Mouse (Mus musculus) MEL (cell line): ENCODE results near the gene Dock1.

Experiments
- CTCF ChIP-seq, 3 experiments: IDR thresholded peaks in 2 of 3; conservative IDR thresholded peaks in 1 of 3; 2 replicates each; pipeline ENCODE4 v1.5.1; 2011 to 2012; ENCODE audit warnings: low read length in 3 of 3, low read depth in 2 of 3, mild to moderate bottlenecking in 2 of 3, improper control_type of control experiment in 1 of 3, inconsistent platforms in 1 of 3, mixed read lengths in 1 of 3, moderate library complexity in 1 of 3; ENCODE audit not compliant: control insufficient read depth in 1 of 3, insufficient read depth in 1 of 3, poor library complexity in 1 of 3, severe bottlenecking in 1 of 3
- EP300 ChIP-seq, 2 experiments: IDR thresholded peaks; 2 replicates each; pipeline ENCODE4 v1.6.1; 2011; ENCODE audit warnings: improper control_type of control experiment in 2 of 2, low read length in 2 of 2, low read depth in 1 of 2, mild to moderate bottlenecking in 1 of 2
- GATA1 ChIP-seq: IDR thresholded peaks from 2 replicates; pipeline ENCODE4 v1.6.1; 2011; ENCODE audit warnings: low read depth, low read length, improper control_type of control experiment
- MXI1 ChIP-seq: IDR thresholded peaks from 2 replicates; pipeline ENCODE4 v1.6.1; 2011; ENCODE audit warnings: mild to moderate bottlenecking, low read depth, low read length, improper control_type of control experiment
- POLR2A ChIP-seq, 2 experiments: IDR thresholded peaks; 2 replicates each; pipeline ENCODE4 v1.6.1; 2011 to 2012; ENCODE audit warnings: low read length in 2 of 2, mild to moderate bottlenecking in 2 of 2, control low read depth in 1 of 2, improper control_type of control experiment in 1 of 2, low read depth in 1 of 2, moderate library complexity in 1 of 2; ENCODE audit not compliant: control insufficient read depth in 1 of 2, insufficient read depth in 1 of 2, poor library complexity in 1 of 2
- POLR2AphosphoS5 ChIP-seq: IDR thresholded peaks from 2 replicates; pipeline ENCODE4 v1.6.1; 2012; ENCODE audit warnings: low read depth, borderline replicate concordance, mild to moderate bottlenecking, inconsistent platforms, low read length, moderate library complexity, mixed read lengths
- ZC3H11A ChIP-seq: IDR thresholded peaks from 2 replicates; pipeline ENCODE4 v1.6.1; 2012; ENCODE audit warnings: low read depth, mild to moderate bottlenecking, inconsistent platforms, low read length, improper control_type of control experiment
- ZNF384 ChIP-seq: IDR thresholded peaks from 2 replicates; pipeline ENCODE4 v1.6.1; 2012; ENCODE audit warnings: low read depth, mild to moderate bottlenecking, inconsistent platforms, low read length, improper control_type of control experiment

DNA sequence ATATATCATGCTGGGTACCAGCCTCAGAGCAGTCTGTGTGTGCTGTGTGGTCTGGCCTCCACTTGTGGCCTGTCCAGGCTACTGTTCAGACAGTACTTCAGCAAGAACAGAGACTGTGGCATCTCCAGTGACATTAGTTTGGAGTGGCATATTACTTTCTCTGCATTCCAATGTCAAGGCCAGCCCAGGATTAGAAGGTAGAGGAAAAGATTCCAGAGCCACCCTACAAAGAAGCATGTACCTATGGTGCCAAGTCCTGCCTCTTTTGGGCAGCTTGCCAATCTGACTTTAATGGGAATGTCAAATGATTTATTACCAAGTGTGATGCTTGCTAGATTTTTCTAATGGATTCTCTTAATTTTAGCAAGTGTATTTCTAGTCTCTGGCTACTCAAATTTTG is 533.5 kb downstream of the Dock1 start:
- TF ChIP-seq POLR2A (IDR thresholded peaks at IDR 0.05; ENCODE audit: control insufficient read depth in 1 of 2, insufficient read depth in 1 of 2, low read depth in 1 of 2, low read length in 2 of 2, poor library complexity in 1 of 2) (no peak), POLR2AphosphoS5 (no peak), EP300 (IDR thresholded peaks at IDR 0.05; ENCODE audit: low read depth in 1 of 2, low read length in 2 of 2) (no peak), CTCF (IDR thresholded peaks at IDR 0.05 in 2 of 3, conservative IDR thresholded peaks at IDR 0.05 in 1 of 3; ENCODE audit: control insufficient read depth in 1 of 3, insufficient read depth in 1 of 3, low read depth in 2 of 3, low read length in 3 of 3, poor library complexity in 1 of 3, severe bottlenecking in 1 of 3) (no peak), ZNF384 (no peak), ZC3H11A (no peak), GATA1 (no peak), MXI1 (no peak)
